Mouse (Mus musculus) lung, postnatal 0 days (tissue): ENCODE measurements around the gene Timm22. TPM values are rescaled to one million over a fixed set of nuclear protein-coding genes. Genes with fewer than 3 reads are reported as not detected.

Experiments
- ATAC-seq: fragments of 200-750 bp; cut with Nextera tagmentation; 2 replicates; pipeline ENCODE4 v1.8.0; 2017; ENCODE audit warnings: moderate library complexity
- DNase-seq: peaks from one replicate; pipeline ENCODE4 v3.0.0-alpha.2; 2016; ENCODE audit warnings: low spot score
- H3K27ac ChIP-seq: fragments of 300-500 bp; sonication (generic); 2 replicates; pipeline ENCODE4 v1.5.1; 2014; ENCODE audit warnings: antibody characterized with exemption, mild to moderate bottlenecking, low read length, mixed read lengths
- H3K27me3 ChIP-seq: fragments of 300-500 bp; sonication (generic); replicated peaks from 2 replicates; pipeline ENCODE4 v1.6.1; 2014; ENCODE audit warnings: low read length, mixed read lengths; ENCODE audit not compliant: insufficient read depth
- H3K36me3 ChIP-seq: fragments of 300-500 bp; sonication (generic); 2 replicates; pipeline ENCODE4 v1.6.1; 2014; ENCODE audit warnings: low read length, mixed read lengths; ENCODE audit not compliant: insufficient read depth
- H3K4me1 ChIP-seq: fragments of 300-500 bp; sonication (generic); 2 replicates; pipeline ENCODE4 v1.6.1; 2014; ENCODE audit warnings: antibody characterized with exemption, low read depth, low read length, mixed read lengths; ENCODE audit not compliant: insufficient read depth
- H3K4me2 ChIP-seq: fragments of 300-500 bp; sonication (generic); replicated peaks from 2 replicates; pipeline ENCODE4 v1.6.1; 2014; ENCODE audit warnings: low read depth, mild to moderate bottlenecking, low read length, moderate library complexity, mixed read lengths
- H3K4me3 ChIP-seq: fragments of 300-500 bp; sonication (generic); 2 replicates; pipeline ENCODE4 v1.5.1; 2014; ENCODE audit warnings: low read depth, low read length
- H3K9ac ChIP-seq: fragments of 300-500 bp; sonication (generic); replicated peaks from 2 replicates; pipeline ENCODE4 v1.6.1; 2014; ENCODE audit warnings: low read depth, mild to moderate bottlenecking
- H3K9me3 ChIP-seq: fragments of 300-500 bp; sonication (generic); 2 replicates; pipeline ENCODE4 v1.6.1; 2016; ENCODE audit warnings: low read length, mixed read lengths
- CTCF ChIP-seq: IDR thresholded peaks from 2 replicates; pipeline ENCODE4 v1.5.1; 2016; ENCODE audit warnings: antibody characterized with exemption, mild to moderate bottlenecking
- EP300 ChIP-seq: IDR thresholded peaks from 2 replicates; pipeline ENCODE4 v1.6.1; 2016; ENCODE audit warnings: antibody characterized with exemption, mild to moderate bottlenecking, control low read depth
- WGBS: fragments of 180-500 bp; shearing (Covaris S2); extraction: QIAGEN DNeasy Blood & Tissue Kit; methylation state at CpG from one replicate; pipeline ENCODE4 v1.1.7; 2014; 5-methylcytosine and 5-hydroxymethylcytosine counted together
- polyA plus RNA-seq: library from polyadenylated mRNA; unstranded; fragments of >200 nt; fragmentation: Nextera tagmentation; extraction: Ambion mirVana; gene quantifications from 2 replicates; pipeline ENCODE4 v1.2.1, GENCODE M21; 2015

The Timm22 gene
- polyA plus RNA-seq, 1 experiment from 2014 or later, result 81.7 TPM

DNA sequence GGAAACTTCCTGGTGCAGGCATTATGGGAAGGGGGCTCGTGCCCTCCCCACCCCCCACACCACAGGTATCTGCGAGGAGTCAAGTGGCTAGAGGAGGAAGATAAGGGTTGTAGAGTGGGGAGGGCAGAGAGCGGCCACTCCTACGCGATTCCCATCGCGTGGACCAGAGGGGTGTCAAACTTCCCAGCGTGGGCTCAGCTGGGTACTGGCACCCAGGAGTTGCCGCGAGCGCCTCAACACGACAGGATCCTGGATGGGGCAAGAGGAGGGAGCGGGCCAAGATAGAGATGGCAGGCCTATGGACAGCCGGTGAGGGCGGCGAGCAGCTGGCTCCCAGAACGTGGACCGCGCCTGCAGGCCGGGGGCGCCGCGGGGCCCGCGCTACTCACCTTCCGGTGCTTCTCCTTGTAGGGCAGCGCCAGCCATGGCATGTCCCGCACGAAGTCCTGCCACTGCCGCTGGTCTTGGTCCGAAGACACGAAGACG is 8.4 kb upstream of the Timm22 start:
- ATAC-seq, result peak; percentile 61
- H3K9me3 ChIP-seq, result no peaks in the 10 kb centered on the region

DNA sequence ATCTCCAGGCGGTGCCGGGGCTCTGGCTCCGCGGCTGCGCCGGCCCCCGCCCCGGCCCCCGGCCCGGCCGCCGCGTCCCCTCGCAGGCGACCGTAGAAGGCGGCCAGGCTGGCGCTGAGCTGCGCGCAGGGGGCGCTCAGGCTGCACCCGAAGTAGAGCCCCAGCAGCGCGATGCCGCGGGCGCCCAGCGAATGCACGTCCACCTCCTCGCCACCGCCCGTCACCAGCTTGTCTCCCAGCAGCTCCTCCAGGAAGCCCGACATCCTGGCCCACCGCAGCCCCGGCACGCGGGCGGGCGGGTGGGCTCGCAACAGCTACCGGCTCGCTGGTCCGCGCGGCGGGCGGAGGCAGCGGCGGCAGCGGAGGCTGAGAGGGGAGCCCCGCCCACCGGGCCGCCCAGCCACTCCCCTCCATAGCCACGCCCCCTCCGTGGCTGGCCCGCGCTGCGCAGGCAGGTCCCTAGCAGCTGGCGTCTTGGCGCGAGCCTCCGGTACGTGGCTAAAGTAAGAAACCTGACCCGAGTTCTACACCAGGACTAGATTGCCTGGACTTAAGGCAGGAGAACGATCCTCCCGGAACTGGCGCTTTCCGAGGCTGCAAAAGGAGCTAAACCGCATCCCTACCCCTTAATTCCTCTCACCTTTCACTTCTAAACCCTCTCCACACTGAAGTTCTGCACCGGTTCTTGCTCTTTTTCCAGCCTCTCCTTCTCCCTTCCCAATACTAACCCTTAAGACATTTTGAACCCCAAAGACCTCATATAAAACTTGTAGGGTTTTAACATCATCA is 7.8 kb upstream of the Timm22 start, which contains the start of gene Nxn:
Gene Nxn, minus strand, starts transcription at position 343 of the 789 bp plus-strand sequence.
- WGBS, result 0% methylated on average over 39 of the region's 70 CpGs
- H3K36me3 ChIP-seq, result no peaks in the 10 kb centered on the region
- H3K4me1 ChIP-seq, result no peaks in the 10 kb centered on the region
- H3K9ac ChIP-seq, result peak within 1 kb of the TSS; percentile 63
- DNase-seq (peak; percentile 94), ATAC-seq (peak; percentile 94)
- no peaks in the 10 kb centered on the region for H3K27me3 ChIP-seq
- peak within 1 kb of the TSS; percentile 96 for H3K4me2 ChIP-seq
- peak within 1 kb of the TSS; percentile 72 for H3K27ac ChIP-seq
- H3K9me3 ChIP-seq, result no peaks in the 10 kb centered on the region
- peak; percentile 49 for TF ChIP-seq CTCF
- no peak for TF ChIP-seq EP300
- H3K4me3 ChIP-seq, result peak within 1 kb of the TSS; percentile 78

More for the DNA sequence above, 8.4 kb upstream of the Timm22 start:
- peak; percentile 43 for DNase-seq
- H3K4me1 ChIP-seq, result no peaks in the 10 kb centered on the region
- no peaks in the 10 kb centered on the region for H3K27me3 ChIP-seq
- H3K27ac ChIP-seq, result peak overlapping the region; percentile 72
- H3K4me3 ChIP-seq, result peak overlapping the region; percentile 78
- H3K4me2 ChIP-seq, result peak overlapping the region; percentile 96
- no peak for TF ChIP-seq CTCF
- TF ChIP-seq EP300, result no peak
- under 1% methylated on average over 28 of the region's 33 CpGs for WGBS
- peak overlapping the region; percentile 63 for H3K9ac ChIP-seq
- no peaks in the 10 kb centered on the region for H3K36me3 ChIP-seq

DNA sequence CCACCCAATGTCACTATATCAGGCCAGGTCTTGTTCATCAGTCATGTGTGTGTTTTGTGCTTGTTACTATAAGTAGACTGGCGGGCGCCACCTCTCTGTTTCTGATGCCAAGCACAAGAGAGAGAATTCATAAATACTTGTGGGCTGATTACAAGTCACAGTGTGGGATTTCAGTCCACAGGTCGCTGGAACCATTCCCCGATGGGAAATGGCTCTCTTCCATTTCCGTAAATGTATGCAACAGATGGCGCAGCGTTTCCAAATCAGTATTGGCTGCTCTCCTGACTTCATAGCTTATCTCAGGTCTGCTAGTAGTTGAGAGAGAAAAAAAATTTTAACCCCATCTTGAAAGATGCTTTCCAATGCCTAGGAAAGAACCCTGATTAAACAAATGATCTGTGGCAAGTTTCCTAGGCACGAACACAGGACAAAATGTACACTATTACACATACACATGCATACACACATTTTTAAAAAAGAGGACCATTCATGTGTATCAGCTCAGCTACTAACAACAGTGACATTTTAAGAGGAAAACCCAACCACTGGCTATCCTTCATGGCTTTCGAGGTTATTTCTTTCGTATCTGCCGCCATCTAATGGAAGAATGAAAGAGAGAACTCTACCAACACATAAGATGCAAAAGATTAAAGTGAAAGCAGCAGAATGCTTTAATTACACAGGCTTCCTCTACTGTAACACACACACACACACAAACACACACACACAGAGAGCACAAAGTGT is 7.0 kb upstream of the Timm22 start:
- no peak overlapping the region for H3K27ac ChIP-seq
- no peaks in the 10 kb centered on the region for H3K4me1 ChIP-seq
- peak overlapping the region; percentile 78; the same call in 1 of the 2 replicates for H3K4me3 ChIP-seq
- no peaks in the 10 kb centered on the region for H3K36me3 ChIP-seq
- no peaks in the 10 kb centered on the region for H3K27me3 ChIP-seq
- 4% methylated on average over 11 of the region's 11 CpGs for WGBS
- DNase-seq (peak; percentile 89), ATAC-seq (peak; percentile 32)
- TF ChIP-seq CTCF, result peak; percentile 73
- peak; percentile 27; the same call in 1 of the 2 replicates for TF ChIP-seq EP300
- no peak overlapping the region for H3K9ac ChIP-seq
- no peaks in the 10 kb centered on the region for H3K9me3 ChIP-seq
- H3K4me2 ChIP-seq, result peak overlapping the region; percentile 96

DNA sequence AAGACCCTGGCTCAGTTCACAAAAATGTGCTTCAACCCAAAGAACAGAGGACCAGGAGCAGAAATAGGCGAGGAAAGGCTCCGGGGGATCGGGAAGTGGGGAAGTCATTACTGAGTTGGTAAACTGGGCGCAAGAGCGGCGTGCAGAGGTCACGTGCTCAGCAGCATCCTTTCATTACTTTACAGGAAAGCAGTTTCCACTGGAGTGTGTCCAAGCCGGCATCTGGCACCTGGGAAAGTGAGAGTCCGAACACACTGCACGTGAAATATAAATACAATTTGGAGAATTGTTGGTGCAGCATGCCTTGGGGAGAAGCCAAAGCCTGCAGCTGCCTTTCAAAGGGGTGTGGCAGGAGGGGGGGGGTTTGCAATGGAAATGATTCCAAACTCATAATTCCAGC is 5.4 kb upstream of the Timm22 start:
- no peak overlapping the region for H3K4me2 ChIP-seq
- H3K36me3 ChIP-seq, result no peaks in the 10 kb centered on the region
- H3K4me1 ChIP-seq, result no peaks in the 10 kb centered on the region
- H3K4me3 ChIP-seq, result no peak overlapping the region
- ATAC-seq (no peak), DNase-seq (no peak)
- H3K27me3 ChIP-seq, result no peaks in the 10 kb centered on the region
- H3K9me3 ChIP-seq, result no peaks in the 10 kb centered on the region
- TF ChIP-seq EP300 (no peak), CTCF (no peak)
- no peak overlapping the region for H3K9ac ChIP-seq
- no peak overlapping the region for H3K27ac ChIP-seq
- WGBS, result 63% methylated on average over 10 of the region's 10 CpGs

DNA sequence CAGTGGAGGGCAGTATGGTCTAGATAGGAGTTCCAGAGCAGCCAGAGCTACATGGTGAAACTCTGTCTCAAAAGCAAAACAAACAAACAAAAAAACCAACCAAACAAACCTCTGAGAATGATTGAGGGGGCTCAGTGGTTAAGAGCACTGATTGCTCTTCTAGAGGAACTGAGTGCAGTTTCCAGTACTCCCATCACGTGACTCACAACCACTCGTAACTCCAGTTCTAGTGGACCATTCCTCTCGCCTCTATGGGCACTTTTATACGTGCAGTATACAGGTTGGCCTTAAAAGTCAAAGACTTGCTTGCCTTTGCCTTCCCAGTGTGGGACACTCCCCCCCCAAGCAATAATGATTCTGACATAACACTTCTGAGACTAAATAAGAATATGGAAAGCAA is 1.6 kb upstream of the Timm22 start:
- ATAC-seq (no peak), DNase-seq (no peak)
- Histone ChIP-seq H3K27me3 (no peaks in the 10 kb centered on the region), H3K27ac (no peak overlapping the region), H3K4me3 (no peak overlapping the region), H3K36me3 (no peaks in the 10 kb centered on the region), H3K4me1 (no peaks in the 10 kb centered on the region), H3K9ac (no peak overlapping the region), H3K9me3 (no peaks in the 10 kb centered on the region), H3K4me2 (no peak overlapping the region)
- TF ChIP-seq CTCF (no peak), EP300 (no peak)
- 46% methylated on average over 4 of the region's 4 CpGs for WGBS

DNA sequence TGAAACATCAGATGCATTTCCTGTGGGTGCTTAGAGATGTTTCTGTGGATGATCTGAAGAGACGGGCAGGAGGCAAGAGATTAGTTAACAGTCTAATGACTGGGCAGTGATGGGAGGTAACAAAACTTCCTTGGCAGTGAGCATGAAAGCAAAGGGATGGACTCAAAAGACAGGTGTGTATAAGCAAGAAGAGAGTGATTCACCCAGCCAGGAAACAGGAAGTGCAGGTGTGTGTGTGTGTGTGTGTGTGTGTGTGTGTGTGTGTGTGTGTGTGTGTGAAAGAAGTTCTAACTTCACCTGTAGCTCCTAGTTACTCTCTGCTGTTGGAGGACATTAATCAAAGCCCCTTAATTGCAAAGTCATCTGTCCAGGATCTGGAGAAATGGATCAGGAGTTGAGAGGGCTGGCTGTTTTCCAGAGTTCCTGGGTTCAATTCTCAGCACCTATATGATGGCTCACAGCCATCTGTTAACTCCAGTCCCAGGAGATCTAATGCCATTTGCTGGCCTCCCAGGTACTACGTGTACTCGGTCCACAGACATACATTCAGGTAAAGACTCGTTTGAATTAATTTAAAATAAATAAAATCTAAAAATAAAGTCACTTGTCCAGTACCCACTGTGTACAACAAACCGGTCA is 1.0 kb upstream of the Timm22 start:
- Histone ChIP-seq H3K4me1 (no peaks in the 10 kb centered on the region), H3K27ac (no peak overlapping the region), H3K36me3 (no peaks in the 10 kb centered on the region), H3K9ac (no peak overlapping the region), H3K4me2 (no peak overlapping the region), H3K9me3 (no peaks in the 10 kb centered on the region), H3K4me3 (no peak overlapping the region), H3K27me3 (no peaks in the 10 kb centered on the region)
- ATAC-seq, result no peak
- 78% methylated on average over 5 of the region's 5 CpGs for WGBS
- DNase-seq, result no peak
- TF ChIP-seq EP300, result no peak
- no peak for TF ChIP-seq CTCF
